Comparison of ENCODE assay signal across 23 mouse cellular contexts in genomic region chr6:72547121-72547520, GRCm38 (mm10). TPM values are rescaled to one million over a fixed set of nuclear protein-coding genes. Genes with fewer than 3 reads are reported as not detected.
DNase-seq lines count a peak whose midpoint lies in the region; ATAC-seq and TF ChIP-seq lines count a peak whose summit lies in the region.
"Had no signal": no experiment of that assay in that cellular context is flagged by ENCODE, and none has a peak within 500 bp of the region (broad histone marks: within the 10 kb centered on the region; RNA-seq: fewer than 3 reads in every experiment).

No protein-coding gene starts in this region.

- DNase-seq in heart, adult 2 months = no peak
- no peak for DNase-seq in heart, postnatal 10 days
- no peak for DNase-seq in liver, embryonic 14.5 days (ENCODE audit: low read depth in 3 of 3, low spot score in 3 of 3)
- DNase-seq in brain, embryonic 14.5 days (ENCODE audit: low read depth) = no peak
- no peak for DNase-seq in cerebellum, adult 11-12 months
- DNase-seq in right cerebral cortex, adult 18-20 months = no peak
- DNase-seq: adrenal gland, adult 2 months; cerebellum, adult 11 months; cerebellum, postnatal 36 days; lung, embryonic 14.5 days; spleen, adult 18-20 months; thymus, postnatal 14 days had no signal

- no peak overlapping the region for H3K4me2 ChIP-seq in liver, embryonic 14.5 days (ENCODE audit: low read depth)
- no peak overlapping the region for H3K4me2 ChIP-seq in liver, embryonic 12.5 days
- H3K4me2 ChIP-seq: forebrain, embryonic 12.5 days; heart, embryonic 13.5 days; kidney, embryonic 15.5 days; limb, embryonic 12.5 days; lung, embryonic 14.5 days; midbrain, embryonic 13.5 days; stomach, embryonic 15.5 days had no signal

- H3K9me3 ChIP-seq in liver, embryonic 14.5 days (ENCODE audit: control insufficient read depth, low read length) = no peaks in the 10 kb centered on the region
- H3K9me3 ChIP-seq in liver, embryonic 12.5 days (replicated peaks) = no peaks in the 10 kb centered on the region
- H3K9me3 ChIP-seq in E14TG2a.4 (ENCODE audit: low read length) = no peaks in the 10 kb centered on the region
- H3K9me3 ChIP-seq: forebrain, embryonic 12.5 days; heart, embryonic 13.5 days; kidney, embryonic 15.5 days; midbrain, embryonic 13.5 days; stomach, embryonic 15.5 days had no signal

- ATAC-seq in liver, embryonic 14.5 days (ENCODE audit: insufficient read depth) = no peak
- ATAC-seq in liver, embryonic 12.5 days = no peak
- ATAC-seq: inflammation-experienced regulatory T-cells, adult 6 months; midbrain, embryonic 13.5 days had no signal

- peak; percentile 43 for TF ChIP-seq CTCF in heart, adult 2 months (IDR thresholded peaks at IDR 0.05)
- peak; percentile 37 for TF ChIP-seq CTCF in liver, embryonic 14.5 days (IDR thresholded peaks at IDR 0.05; ENCODE audit: low read depth)
- TF ChIP-seq CTCF in E14TG2a.4 (conservative IDR thresholded peaks at IDR 0.05; ENCODE audit: low read length) = peak; percentile 82
- TF ChIP-seq CTCF in brain, embryonic 14.5 days (IDR thresholded peaks at IDR 0.05; ENCODE audit: borderline replicate concordance, extremely low read depth, insufficient read depth, insufficient read length) = peak; percentile 32; the same call in 1 of the 2 replicates

- no peak for TF ChIP-seq POLR2A in heart, adult 2 months (IDR thresholded peaks at IDR 0.05; ENCODE audit: insufficient read depth, low read depth, low read length)
- TF ChIP-seq POLR2A in brain, embryonic 14.5 days (IDR thresholded peaks at IDR 0.05; ENCODE audit: borderline replicate concordance, extremely low read depth, insufficient read depth, insufficient read length, poor library complexity, severe bottlenecking) = no peak

- H3K36me3 ChIP-seq in heart, adult 2 months (ENCODE audit: control insufficient read depth, insufficient read depth, low read length) = no peaks in the 10 kb centered on the region
- H3K36me3 ChIP-seq in liver, embryonic 14.5 days (replicated peaks; ENCODE audit: control insufficient read depth, insufficient read depth, low read depth) = no peaks in the 10 kb centered on the region
- H3K36me3 ChIP-seq in liver, embryonic 12.5 days = peaks cover 6% of the 10 kb centered on the region; the same call in 1 of the 2 replicates
- H3K36me3 ChIP-seq in E14TG2a.4 (ENCODE audit: insufficient read depth, low read length) = no peaks in the 10 kb centered on the region
- H3K36me3 ChIP-seq: forebrain, embryonic 12.5 days; kidney, embryonic 15.5 days; limb, embryonic 12.5 days; midbrain, embryonic 13.5 days had no signal

- no peak overlapping the region for H3K4me3 ChIP-seq in heart, adult 2 months
- H3K4me3 ChIP-seq in liver, embryonic 14.5 days (ENCODE audit: insufficient read depth in 1 of 2, low read depth in 2 of 2, low read length in 2 of 2) = no peak overlapping the region
- H3K4me3 ChIP-seq in liver, embryonic 12.5 days = no peak overlapping the region
- no peak overlapping the region for H3K4me3 ChIP-seq in E14TG2a.4 (replicated peaks; ENCODE audit: low read length)
- H3K4me3 ChIP-seq: forebrain, embryonic 12.5 days; heart, embryonic 13.5 days; kidney, embryonic 15.5 days; limb, embryonic 12.5 days; midbrain, embryonic 13.5 days; stomach, embryonic 15.5 days had no signal

- H3K27ac ChIP-seq in heart, adult 2 months = no peak overlapping the region
- no peak overlapping the region for H3K27ac ChIP-seq in liver, embryonic 14.5 days
- no peak overlapping the region for H3K27ac ChIP-seq in liver, embryonic 12.5 days
- H3K27ac ChIP-seq: forebrain, embryonic 12.5 days; heart, embryonic 13.5 days; kidney, embryonic 15.5 days; limb, embryonic 12.5 days; midbrain, embryonic 13.5 days; stomach, embryonic 15.5 days had no signal

- H3K27me3 ChIP-seq in heart, adult 2 months (ENCODE audit: control insufficient read depth, insufficient read depth, low read length) = no peaks in the 10 kb centered on the region
- H3K27me3 ChIP-seq in liver, embryonic 14.5 days (ENCODE audit: control insufficient read depth, insufficient read depth, low read length) = no peaks in the 10 kb centered on the region
- H3K27me3 ChIP-seq in liver, embryonic 12.5 days (replicated peaks) = no peaks in the 10 kb centered on the region
- peaks cover 26% of the 10 kb centered on the region for H3K27me3 ChIP-seq in E14TG2a.4 (ENCODE audit: insufficient read depth, low read length)
- H3K27me3 ChIP-seq: heart, embryonic 13.5 days; kidney, embryonic 15.5 days; limb, embryonic 12.5 days; midbrain, embryonic 13.5 days; stomach, embryonic 15.5 days had no signal

- H3K4me1 ChIP-seq in heart, adult 2 months (ENCODE audit: control insufficient read depth, insufficient read depth, low read length) = peaks cover 8% of the 10 kb centered on the region
- H3K4me1 ChIP-seq in liver, embryonic 14.5 days (replicated peaks; ENCODE audit: control insufficient read depth in 2 of 2, insufficient read depth in 2 of 2, low read length in 1 of 2) = peaks cover 13 to 24% of the 10 kb centered on the region in 2 experiments
- H3K4me1 ChIP-seq in liver, embryonic 12.5 days = peaks cover 50% of the 10 kb centered on the region
- H3K4me1 ChIP-seq in E14TG2a.4 (replicated peaks; ENCODE audit: low read depth, low read length) = peaks cover 69% of the 10 kb centered on the region

- 97% methylated on average over 2 of the region's 2 CpGs for WGBS in heart, adult 2 months
- WGBS in liver, embryonic 14.5 days (ENCODE audit: insufficient replicate concordance) = 81% methylated on average over 2 of the region's 2 CpGs
- WGBS in liver, embryonic 12.5 days (ENCODE audit: insufficient replicate concordance) = 87% methylated on average over 2 of the region's 2 CpGs

- no peaks in the 10 kb centered on the region for H3K79me2 ChIP-seq in heart, adult 2 months (replicated peaks; ENCODE audit: control insufficient read depth, insufficient read depth, low read length)

- H3K9ac ChIP-seq in heart, adult 2 months (ENCODE audit: low read depth, low read length) = no peak overlapping the region
- H3K9ac ChIP-seq in liver, embryonic 14.5 days (replicated peaks) = no peak overlapping the region
- H3K9ac ChIP-seq in liver, embryonic 12.5 days = no peak overlapping the region
- H3K9ac ChIP-seq: forebrain, embryonic 12.5 days; heart, embryonic 13.5 days; kidney, embryonic 15.5 days; limb, embryonic 12.5 days; lung, embryonic 14.5 days; midbrain, embryonic 13.5 days; stomach, embryonic 15.5 days had no signal

- intact Hi-C loops in heart, adult 2 months (cut with DNase I) = no loop called here
- intact Hi-C loops in heart, postnatal 10 days (cut with DNase I) = no loop called here

- no peak for TF ChIP-seq EP300 in heart, adult 2 months (IDR thresholded peaks at IDR 0.05; ENCODE audit: insufficient read depth, low read depth, low read length)
- no peak for TF ChIP-seq EP300 in liver, embryonic 14.5 days (IDR thresholded peaks at IDR 0.05; ENCODE audit: low read depth)

RNA-seq across cellular contexts. Expression of gene Capg, which starts 2.9 kb away (rescaled TPM):
- 10 to 100 TPM in 1 of 2 experiments, 1 to 10 TPM in 1; 9.5 to 10.8 TPM for total RNA-seq in heart, adult 2 months (2021)
- 12.6 and 16.1 TPM in 2 replicates for polyA plus RNA-seq in heart, adult 2 months (2012; rRNA removed)
- 10 to 100 TPM; 11.5 to 13.1 TPM for total RNA-seq in heart, postnatal 10 days (2021)
- 6.6 and 6.7 TPM in 2 replicates for polyA plus RNA-seq in liver, embryonic 14.5 days (2012; rRNA removed)
- polyA plus RNA-seq in liver, embryonic 14.5 days (2014; fragmentation: Nextera tagmentation; extraction: Ambion mirVana) = 11.9 and 14.8 TPM in 2 replicates
- 18.5 and 19.7 TPM in 2 replicates for polyA plus RNA-seq in liver, embryonic 12.5 days (2016; fragmentation: Nextera tagmentation; extraction: Ambion mirVana)
- polyA plus RNA-seq in brain, embryonic 14.5 days (2012; rRNA removed) = 3.4 and 5.3 TPM in 2 replicates

RNA-seq across cellular contexts. Expression of gene Sh2d6, which starts 25.6 kb away (rescaled TPM):
- total RNA-seq in heart, adult 2 months (2021) = not detected
- 0.21 TPM in 1 of 2 replicates, not detected in the other for polyA plus RNA-seq in heart, adult 2 months (2012; rRNA removed)
- total RNA-seq in heart, postnatal 10 days (2021) = under 1 TPM in 1 of 2 experiments, not detected in 1; 0.40 TPM
- polyA plus RNA-seq in liver, embryonic 14.5 days (2012; rRNA removed) = not detected in 2 replicates
- not detected in 2 replicates for polyA plus RNA-seq in liver, embryonic 14.5 days (2014; fragmentation: Nextera tagmentation; extraction: Ambion mirVana)
- not detected in 2 replicates for polyA plus RNA-seq in liver, embryonic 12.5 days (2016; fragmentation: Nextera tagmentation; extraction: Ambion mirVana)
- polyA plus RNA-seq in brain, embryonic 14.5 days (2012; rRNA removed) = 1.2 and 1.5 TPM in 2 replicates
- total RNA-seq: hematopoietic stem cell, adult 5-6 weeks; megakaryocyte progenitor cell, adult 5-6 weeks had no signal
- polyA plus RNA-seq: inflammation-experienced regulatory T-cells, adult 6 months; lung, embryonic 14.5 days had no signal

RNA-seq across cellular contexts. Expression of gene Elmod3, which starts 51.1 kb away (rescaled TPM):
- 10 to 100 TPM; 12.8 to 16.5 TPM for total RNA-seq in heart, adult 2 months (2021)
- 25.5 and 32.8 TPM in 2 replicates for polyA plus RNA-seq in heart, adult 2 months (2012; rRNA removed)
- total RNA-seq in heart, postnatal 10 days (2021) = 10 to 100 TPM; 15.7 to 16.0 TPM
- polyA plus RNA-seq in liver, embryonic 14.5 days (2012; rRNA removed) = 2.9 and 3.6 TPM in 2 replicates
- 4.9 and 5.2 TPM in 2 replicates for polyA plus RNA-seq in liver, embryonic 14.5 days (2014; fragmentation: Nextera tagmentation; extraction: Ambion mirVana)
- 6.8 and 7.6 TPM in 2 replicates for polyA plus RNA-seq in liver, embryonic 12.5 days (2016; fragmentation: Nextera tagmentation; extraction: Ambion mirVana)
- polyA plus RNA-seq in brain, embryonic 14.5 days (2012; rRNA removed) = 16.1 and 16.9 TPM in 2 replicates

RNA-seq across cellular contexts. Expression of gene Retsat, which starts 51.2 kb away (rescaled TPM):
- 100 to 1,000 TPM; 155 to 181 TPM for total RNA-seq in heart, adult 2 months (2021)
- 57.1 and 83.3 TPM in 2 replicates for polyA plus RNA-seq in heart, adult 2 months (2012; rRNA removed)
- total RNA-seq in heart, postnatal 10 days (2021) = 100 to 1,000 TPM; 141 to 152 TPM
- 5.1 and 5.3 TPM in 2 replicates for polyA plus RNA-seq in liver, embryonic 14.5 days (2012; rRNA removed)
- polyA plus RNA-seq in liver, embryonic 14.5 days (2014; fragmentation: Nextera tagmentation; extraction: Ambion mirVana) = 11.1 and 13.6 TPM in 2 replicates
- polyA plus RNA-seq in liver, embryonic 12.5 days (2016; fragmentation: Nextera tagmentation; extraction: Ambion mirVana) = 15.3 and 16.6 TPM in 2 replicates
- polyA plus RNA-seq in brain, embryonic 14.5 days (2012; rRNA removed) = 3.3 and 3.7 TPM in 2 replicates

Comparison
In these comparisons a context has a peak if more than half of its experiments do, and no peak if none do; other contexts are left out.
1. CTCF ChIP-seq: peak in every context shown above with its lines; median percentile 82 in E14TG2a.4; 43 in heart, adult 2 months; 37 in liver, embryonic 14.5 days; 32 in brain, embryonic 14.5 days.